Comparison of ENCODE assay signal across 8 mouse cellular contexts in genomic region chr13:24965130-24965845, GRCm38 (mm10). TPM values are rescaled to one million over a fixed set of nuclear protein-coding genes. Genes with fewer than 3 reads are reported as not detected.
DNase-seq lines count a peak whose midpoint lies in the region; ATAC-seq and TF ChIP-seq lines count a peak whose summit lies in the region.

No protein-coding gene starts in this region.

- no peak for DNase-seq in heart, adult 2 months
- no peak for DNase-seq in heart, postnatal 25 days (ENCODE audit: low spot score)
- DNase-seq in CD4-positive helper T cell, adult 2 months (ENCODE audit: low read depth, low spot score): peak; percentile 75
- DNase-seq in testis, postnatal 14 days (ENCODE audit: low spot score): no peak
- no peak for DNase-seq in left cerebral cortex, adult 8-10 months (ENCODE audit: low spot score in 2 of 2)

- no peak for TF ChIP-seq CTCF in heart, adult 2 months (IDR thresholded peaks at IDR 0.05)

- 17% methylated on average over 15 of the region's 15 CpGs for WGBS in heart, adult 2 months
- WGBS in limb, embryonic 13.5 days: 14% methylated on average over 15 of the region's 15 CpGs
- 19% methylated on average over 15 of the region's 15 CpGs for WGBS in neural tube, embryonic 15.5 days

- no peak for TF ChIP-seq POLR2A in heart, adult 2 months (IDR thresholded peaks at IDR 0.05; ENCODE audit: insufficient read depth, low read depth, low read length)

- no peaks in the 10 kb centered on the region for H3K4me1 ChIP-seq in heart, adult 2 months (ENCODE audit: control insufficient read depth, insufficient read depth, low read length)
- H3K4me1 ChIP-seq in limb, embryonic 13.5 days: peaks cover 10% of the 10 kb centered on the region
- peaks cover 13% of the 10 kb centered on the region for H3K4me1 ChIP-seq in neural tube, embryonic 15.5 days

- no peak for TF ChIP-seq EP300 in heart, adult 2 months (IDR thresholded peaks at IDR 0.05; ENCODE audit: insufficient read depth, low read depth, low read length)

- H3K9ac ChIP-seq in heart, adult 2 months (ENCODE audit: low read depth, low read length): no peak overlapping the region
- H3K9ac ChIP-seq in limb, embryonic 13.5 days: peak overlapping the region; percentile 53
- peak overlapping the region; percentile 23; the same call in 1 of the 2 replicates for H3K9ac ChIP-seq in neural tube, embryonic 15.5 days (replicated peaks)

- no peaks in the 10 kb centered on the region for H3K27me3 ChIP-seq in heart, adult 2 months (ENCODE audit: control insufficient read depth, insufficient read depth, low read length)
- no peaks in the 10 kb centered on the region for H3K27me3 ChIP-seq in limb, embryonic 13.5 days
- no peaks in the 10 kb centered on the region for H3K27me3 ChIP-seq in neural tube, embryonic 15.5 days (replicated peaks)

- H3K4me3 ChIP-seq in heart, adult 2 months: 0 out of 2 replicates have a peak overlapping the region, but pooled peaks have one; percentile 14
- peak overlapping the region; percentile 40 for H3K4me3 ChIP-seq in limb, embryonic 13.5 days
- peak overlapping the region; percentile 30 for H3K4me3 ChIP-seq in neural tube, embryonic 15.5 days (replicated peaks)

- intact Hi-C loops in heart, adult 2 months (cut with DNase I): no loop called here
- intact Hi-C loops in heart, postnatal 25 days (cut with DNase I): no loop called here

- H3K27ac ChIP-seq in heart, adult 2 months: no peak overlapping the region
- no peak overlapping the region for H3K27ac ChIP-seq in limb, embryonic 13.5 days
- peak overlapping the region; percentile 28; the same call in 1 of the 2 replicates for H3K27ac ChIP-seq in neural tube, embryonic 15.5 days (replicated peaks)

- peak; percentile 64 for ATAC-seq in erythroblast, adult 5-6 weeks (replicated peaks; ENCODE audit: low FRiP score, poor library complexity, severe bottlenecking)
- no peak for ATAC-seq in limb, embryonic 13.5 days (ENCODE audit: low FRiP score, low read depth)
- ATAC-seq in neural tube, embryonic 15.5 days (ENCODE audit: low FRiP score): peak; percentile 80

- no peaks in the 10 kb centered on the region for H3K79me2 ChIP-seq in heart, adult 2 months (replicated peaks; ENCODE audit: control insufficient read depth, insufficient read depth, low read length)

- no peaks in the 10 kb centered on the region for H3K36me3 ChIP-seq in heart, adult 2 months (ENCODE audit: control insufficient read depth, insufficient read depth, low read length)
- H3K36me3 ChIP-seq in limb, embryonic 13.5 days: no peaks in the 10 kb centered on the region
- no peaks in the 10 kb centered on the region for H3K36me3 ChIP-seq in neural tube, embryonic 15.5 days

- H3K4me2 ChIP-seq in limb, embryonic 13.5 days (replicated peaks): peak overlapping the region; percentile 68
- H3K4me2 ChIP-seq in neural tube, embryonic 15.5 days: peak overlapping the region; percentile 56

- H3K9me3 ChIP-seq in limb, embryonic 13.5 days: no peaks in the 10 kb centered on the region
- no peaks in the 10 kb centered on the region for H3K9me3 ChIP-seq in neural tube, embryonic 15.5 days (replicated peaks)

RNA-seq across cellular contexts. Expression of gene Gpld1, which starts 22.3 kb away (rescaled TPM):
- 1 to 10 TPM; 2.1 to 2.7 TPM for total RNA-seq in heart, adult 2 months (2021)
- polyA plus RNA-seq in heart, adult 2 months (2012; rRNA removed): 0.98 and 1.6 TPM in 2 replicates
- 1 to 10 TPM; 1.4 to 1.8 TPM for total RNA-seq in heart, postnatal 25 days (2021)
- not detected in 2 replicates for total RNA-seq in erythroblast, adult 5-6 weeks (2015; ENCODE audit: low replicate concordance)
- not detected in 2 replicates for total RNA-seq in erythroblast, adult 5-6 weeks (2017; ENCODE audit: low replicate concordance)
- polyA plus RNA-seq in limb, embryonic 13.5 days (2015; fragmentation: Nextera tagmentation; extraction: Ambion mirVana): 0.65 and 0.88 TPM in 2 replicates
- 2.2 and 3.1 TPM in 2 replicates for polyA plus RNA-seq in neural tube, embryonic 15.5 days (2015; fragmentation: Nextera tagmentation; extraction: Ambion mirVana)
- total RNA-seq in left cerebral cortex, adult 8-10 months (2022): 10 to 100 TPM; 22.6 to 27.9 (median 23.8) TPM

RNA-seq across cellular contexts. Expression of gene Aldh5a1, which starts 27.8 kb away (rescaled TPM):
- 10 to 100 TPM; 26.7 to 28.7 TPM for total RNA-seq in heart, adult 2 months (2021)
- 9.6 and 16.2 TPM in 2 replicates for polyA plus RNA-seq in heart, adult 2 months (2012; rRNA removed)
- total RNA-seq in heart, postnatal 25 days (2021): 10 to 100 TPM; 24.4 to 25.6 TPM
- 0.21 and 0.38 TPM in 2 replicates for total RNA-seq in erythroblast, adult 5-6 weeks (2015; ENCODE audit: low replicate concordance)
- total RNA-seq in erythroblast, adult 5-6 weeks (2017; ENCODE audit: low replicate concordance): 0.56 TPM in 1 of 2 replicates, not detected in the other
- 4.0 and 4.9 TPM in 2 replicates for polyA plus RNA-seq in limb, embryonic 13.5 days (2015; fragmentation: Nextera tagmentation; extraction: Ambion mirVana)
- 13.8 and 16.3 TPM in 2 replicates for polyA plus RNA-seq in neural tube, embryonic 15.5 days (2015; fragmentation: Nextera tagmentation; extraction: Ambion mirVana)
- total RNA-seq in left cerebral cortex, adult 8-10 months (2022): 10 to 100 TPM; 63.2 to 76.6 (median 69.0) TPM

RNA-seq across cellular contexts. Expression of gene Mrs2, which starts 54.9 kb away (rescaled TPM):
- total RNA-seq in heart, adult 2 months (2021): 10 to 100 TPM; 46.8 to 49.3 TPM
- polyA plus RNA-seq in heart, adult 2 months (2012; rRNA removed): 24.1 and 57.1 TPM in 2 replicates
- total RNA-seq in heart, postnatal 25 days (2021): 10 to 100 TPM; 46.9 to 56.4 TPM
- total RNA-seq in erythroblast, adult 5-6 weeks (2015; ENCODE audit: low replicate concordance): 4.4 and 5.4 TPM in 2 replicates
- 3.2 and 3.8 TPM in 2 replicates for total RNA-seq in erythroblast, adult 5-6 weeks (2017; ENCODE audit: low replicate concordance)
- 13.6 and 14.6 TPM in 2 replicates for polyA plus RNA-seq in limb, embryonic 13.5 days (2015; fragmentation: Nextera tagmentation; extraction: Ambion mirVana)
- 14.9 and 15.8 TPM in 2 replicates for polyA plus RNA-seq in neural tube, embryonic 15.5 days (2015; fragmentation: Nextera tagmentation; extraction: Ambion mirVana)
- 10 to 100 TPM; 48.6 to 57.3 (median 50.8) TPM for total RNA-seq in left cerebral cortex, adult 8-10 months (2022)

Comparison
In these comparisons a context has a peak if more than half of its experiments do, and no peak if none do; other contexts are left out.
1. RNA of gene Gpld1, which starts 22.3 kb away (total RNA-seq): 22.6 to 27.9 TPM in left cerebral cortex, adult 8-10 months; 2.1 to 2.7 TPM in heart, adult 2 months, 1.4 to 1.8 TPM in heart, postnatal 25 days and not detected in erythroblast, adult 5-6 weeks; every median in the first group is over 4 times any median in the second.
2. RNA of gene Aldh5a1, which starts 27.8 kb away (total RNA-seq): 63.2 to 76.6 TPM in left cerebral cortex, adult 8-10 months, 26.7 to 28.7 TPM in heart, adult 2 months and 24.4 to 25.6 TPM in heart, postnatal 25 days; 0.21 to 0.56 TPM in erythroblast, adult 5-6 weeks; every median in the first group is over 10 times any median in the second.
3. RNA of gene Mrs2, which starts 54.9 kb away (total RNA-seq): 46.9 to 56.4 TPM in heart, postnatal 25 days, 48.6 to 57.3 TPM in left cerebral cortex, adult 8-10 months and 46.8 to 49.3 TPM in heart, adult 2 months; 3.2 to 5.4 TPM in erythroblast, adult 5-6 weeks; every median in the first group is over 4 times any median in the second.
4. Peak in every context shown above with its lines, with median percentiles within 50 percentile points of each other: H3K4me3 ChIP-seq.